Comparison of ENCODE assay signal across 13 mouse cellular contexts in the genomic region with DNA sequence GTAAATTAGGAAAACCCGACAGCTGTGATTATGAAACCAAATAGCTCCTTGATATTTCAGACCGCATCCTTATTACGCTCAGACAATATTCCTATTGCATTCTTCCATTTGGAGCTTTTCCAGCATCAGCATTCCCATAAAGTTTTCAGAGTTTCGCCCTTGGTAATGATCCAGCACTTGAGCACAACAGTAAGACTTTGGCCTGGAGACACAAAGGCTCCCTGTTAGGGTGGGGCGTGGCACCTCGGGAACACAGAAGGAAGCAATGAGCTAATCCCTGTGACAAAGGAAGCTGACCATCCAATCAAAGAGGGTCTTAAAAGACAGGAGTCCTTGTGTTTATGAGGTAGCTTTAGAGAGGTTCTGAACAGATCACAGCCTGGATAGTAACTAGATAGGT.
DNase-seq lines count a peak whose midpoint lies in the region; ATAC-seq and TF ChIP-seq lines count a peak whose summit lies in the region.
"Had no signal": no experiment of that assay in that cellular context is flagged by ENCODE, and none has a peak within 500 bp of the region (broad histone marks: within the 10 kb centered on the region; RNA-seq: fewer than 3 reads in every experiment).

No protein-coding gene starts in this region.

- no peak for DNase-seq in forebrain, embryonic 11.5 days (ENCODE audit: low spot score)
- peak; percentile 43 for DNase-seq in heart, postnatal 10 days
- no peak for DNase-seq in heart, postnatal 25 days (ENCODE audit: low spot score)
- peak; percentile 83 for DNase-seq in Muller cell, postnatal 12 days (ENCODE audit: inconsistent ontology term)
- no peak for DNase-seq in spleen, postnatal 14 days (ENCODE audit: low spot score in 2 of 2)
- no peak for DNase-seq in ovary, postnatal 36 days (ENCODE audit: low spot score)
- DNase-seq: cerebellum, adult 11-12 months; right cerebral cortex, postnatal 4 days had no signal

- H3K4me3 ChIP-seq in forebrain, embryonic 11.5 days (ENCODE audit: low read depth, low read length) = no peak overlapping the region
- H3K4me3 ChIP-seq in forebrain, embryonic 15.5 days = no peak overlapping the region
- no peak overlapping the region for H3K4me3 ChIP-seq in intestine, postnatal 0 days (ENCODE audit: low read depth, low read length)
- H3K4me3 ChIP-seq: embryonic facial prominence, embryonic 15.5 days; heart, embryonic 13.5 days had no signal

- no peaks in the 10 kb centered on the region for H3K27me3 ChIP-seq in forebrain, embryonic 11.5 days (ENCODE audit: control insufficient read depth, insufficient read depth, low read length)
- H3K27me3 ChIP-seq in forebrain, embryonic 15.5 days = no peaks in the 10 kb centered on the region
- H3K27me3 ChIP-seq in intestine, postnatal 0 days (replicated peaks; ENCODE audit: control insufficient read depth, insufficient read depth, low read length) = no peaks in the 10 kb centered on the region
- H3K27me3 ChIP-seq: embryonic facial prominence, embryonic 15.5 days; heart, embryonic 13.5 days had no signal

- no peak overlapping the region for H3K4me2 ChIP-seq in forebrain, embryonic 11.5 days (ENCODE audit: low read depth, low read length, severe bottlenecking)
- H3K4me2 ChIP-seq in forebrain, embryonic 15.5 days (replicated peaks) = no peak overlapping the region
- H3K4me2 ChIP-seq in intestine, postnatal 0 days (replicated peaks; ENCODE audit: low read depth) = no peak overlapping the region
- H3K4me2 ChIP-seq: embryonic facial prominence, embryonic 15.5 days; heart, embryonic 13.5 days had no signal

- H3K9me3 ChIP-seq in forebrain, embryonic 11.5 days (ENCODE audit: control insufficient read depth, low read length) = no peaks in the 10 kb centered on the region
- H3K9me3 ChIP-seq in forebrain, embryonic 15.5 days = no peaks in the 10 kb centered on the region
- no peaks in the 10 kb centered on the region for H3K9me3 ChIP-seq in intestine, postnatal 0 days (ENCODE audit: control insufficient read depth)
- H3K9me3 ChIP-seq: embryonic facial prominence, embryonic 15.5 days; heart, embryonic 13.5 days had no signal

- TF ChIP-seq CTCF in intestine, postnatal 0 days (IDR thresholded peaks at IDR 0.05; ENCODE audit: low read depth) = no peak

- H3K27ac ChIP-seq in forebrain, embryonic 11.5 days (ENCODE audit: low read depth, low read length) = no peak overlapping the region
- no peak overlapping the region for H3K27ac ChIP-seq in forebrain, embryonic 15.5 days (replicated peaks)
- H3K27ac ChIP-seq in intestine, postnatal 0 days (ENCODE audit: low read depth, low read length) = no peak overlapping the region
- H3K27ac ChIP-seq: embryonic facial prominence, embryonic 15.5 days; heart, embryonic 13.5 days; kidney, postnatal 0 days had no signal

- no peak overlapping the region for H3K9ac ChIP-seq in forebrain, embryonic 11.5 days (ENCODE audit: low read length)
- H3K9ac ChIP-seq in forebrain, embryonic 15.5 days (replicated peaks) = no peak overlapping the region
- no peak overlapping the region for H3K9ac ChIP-seq in intestine, postnatal 0 days (ENCODE audit: low read depth, low read length)
- H3K9ac ChIP-seq: embryonic facial prominence, embryonic 15.5 days; heart, embryonic 13.5 days had no signal

- H3K36me3 ChIP-seq in forebrain, embryonic 11.5 days (ENCODE audit: control insufficient read depth, insufficient read depth, low read length) = no peaks in the 10 kb centered on the region
- H3K36me3 ChIP-seq in forebrain, embryonic 15.5 days = no peaks in the 10 kb centered on the region
- no peaks in the 10 kb centered on the region for H3K36me3 ChIP-seq in intestine, postnatal 0 days (ENCODE audit: control insufficient read depth, insufficient read depth)
- H3K36me3 ChIP-seq: embryonic facial prominence, embryonic 15.5 days; heart, embryonic 13.5 days had no signal

- no peaks in the 10 kb centered on the region for H3K4me1 ChIP-seq in forebrain, embryonic 11.5 days (replicated peaks; ENCODE audit: control insufficient read depth, insufficient read depth, low read length)
- H3K4me1 ChIP-seq in forebrain, embryonic 15.5 days = no peaks in the 10 kb centered on the region
- H3K4me1 ChIP-seq in intestine, postnatal 0 days (replicated peaks; ENCODE audit: control insufficient read depth, insufficient read depth, low read length) = no peaks in the 10 kb centered on the region
- H3K4me1 ChIP-seq: embryonic facial prominence, embryonic 15.5 days; heart, embryonic 13.5 days had no signal

- peak; percentile 36; the same call in 1 of the 2 replicates for ATAC-seq in forebrain, embryonic 11.5 days (replicated peaks; ENCODE audit: low FRiP score)
- ATAC-seq in forebrain, embryonic 15.5 days (replicated peaks) = no peak
- ATAC-seq in intestine, postnatal 0 days = 0 out of 2 replicates have a peak, but pooled peaks have one; percentile 22

- intact Hi-C loops in heart, postnatal 10 days (cut with DNase I) = no loop called here
- intact Hi-C loops in heart, postnatal 25 days (cut with DNase I) = no loop called here

- 52% methylated on average over 6 of the region's 6 CpGs for WGBS in forebrain, embryonic 11.5 days
- WGBS in forebrain, embryonic 15.5 days = 31% methylated on average over 6 of the region's 6 CpGs
- 47% methylated on average over 6 of the region's 6 CpGs for WGBS in intestine, postnatal 0 days

Comparison
In these comparisons a context has a peak if more than half of its experiments do, and no peak if none do; other contexts are left out.
1. DNase-seq: peak in heart, postnatal 10 days (2 of 2) and Muller cell, postnatal 12 days (single experiment); none in forebrain, embryonic 11.5 days (single experiment), heart, postnatal 25 days (single experiment), spleen, postnatal 14 days (0 of 2) and ovary, postnatal 36 days (single experiment).